Mouse (Mus musculus) left cerebral cortex, postnatal 4 days (tissue): Measurements from ENCODE around the gene Chrnb4. TPM values are rescaled to one million over a fixed set of nuclear protein-coding genes. Genes with fewer than 3 reads are reported as not detected.

Source experiments
- DNase-seq: peaks from one replicate; pipeline ENCODE4 v3.0.0-alpha.2; 2022
- intact Hi-C: fragments of 180-260 bp; cut with DNase I; formaldehyde crosslinking; loops from one replicate; pipeline ENCODE4 v1.15.1; 2025
- total RNA-seq, 2 experiments: library from RNA; stranded (reverse); gene quantifications; 2 replicates each; pipeline ENCODE4 v1.2.3; 2021

Gene Chrnb4
- total RNA-seq, 2 experiments from 2014 or later = 0.08 TPM; not detected in 1

- DNase-seq = peak; percentile 92
- intact Hi-C loops = loop anchor here (5.0 to 10.0 kb wide), 2 partner anchors 88 to 291 kb away; no protein-coding TSS in a partner anchor
Observed at GRCm38 (mm10) chr9:55023902-55024583, 24.5 kb downstream of the Chrnb4 start.

DNA sequence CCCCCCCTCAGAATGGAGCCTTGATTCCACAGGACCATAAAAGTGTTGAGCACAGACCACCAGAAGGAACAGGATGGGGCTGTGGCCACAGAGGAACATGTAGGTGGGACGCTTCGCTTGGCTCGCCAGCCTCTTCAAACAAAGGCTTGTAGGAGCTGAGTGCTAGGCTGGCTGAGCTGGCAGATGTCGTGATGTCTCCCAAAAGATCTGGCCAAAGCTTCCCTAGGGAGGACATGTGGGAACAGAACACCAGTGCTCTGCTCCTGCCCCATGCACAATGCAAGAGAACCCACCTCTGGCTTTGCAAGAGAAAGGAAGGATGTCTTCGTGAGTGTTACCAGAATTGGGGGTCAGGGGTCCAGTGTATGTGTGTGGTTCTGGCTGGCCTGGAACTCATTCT, 25.3 kb downstream of the Chrnb4 start:
- DNase-seq = no peak
- intact Hi-C loops = loop anchor here (5.0 to 10.0 kb wide), 2 partner anchors 89 to 291 kb away; no protein-coding TSS in a partner anchor

- intact Hi-C loops = no loop called here
- no peak for DNase-seq
Observed at GRCm38 (mm10) chr9:55016926-55017325, 31.7 kb downstream of the Chrnb4 start.

DNA sequence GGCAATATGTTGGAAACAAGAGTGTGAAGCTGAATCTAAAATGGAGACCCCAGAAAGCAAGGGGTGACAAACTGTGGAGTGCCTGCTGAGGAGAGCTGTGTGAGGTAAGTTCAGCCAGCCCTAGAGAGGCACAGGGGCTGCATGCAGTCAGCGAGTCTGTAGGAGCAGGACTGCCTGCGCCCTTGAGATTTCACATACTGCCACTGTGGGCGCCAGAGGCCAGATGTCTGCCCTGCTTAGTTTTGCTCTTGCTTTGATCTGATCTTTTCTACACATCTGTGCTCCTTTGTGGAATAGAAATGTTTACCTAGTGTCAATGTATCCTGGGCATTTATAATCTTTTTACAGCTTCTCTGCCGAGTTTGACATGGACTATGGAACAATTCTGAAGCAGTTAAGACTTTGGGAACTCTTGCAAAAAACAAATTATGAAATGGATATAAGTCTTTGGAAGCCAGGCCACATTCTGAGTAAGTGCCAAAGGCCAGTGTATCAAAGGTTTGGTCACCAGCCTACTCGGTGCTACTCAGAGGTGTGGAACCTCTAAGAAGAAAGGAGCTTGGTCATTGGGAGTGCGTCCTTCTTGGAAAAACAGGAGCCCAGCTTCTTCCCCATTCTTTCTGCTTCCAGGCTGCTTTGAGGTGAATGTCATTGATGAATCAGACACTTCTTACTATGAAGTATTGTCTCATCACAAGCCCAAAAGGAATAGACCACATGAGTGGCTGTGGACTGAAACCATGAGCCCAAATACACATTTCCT, 37.8 kb downstream of the Chrnb4 start:
- no peak for DNase-seq
- intact Hi-C loops = no loop called here

- DNase-seq = no peak
- intact Hi-C loops = no loop called here
Observed at GRCm38 (mm10) chr9:55009692-55010091, 38.9 kb downstream of the Chrnb4 start.

DNA sequence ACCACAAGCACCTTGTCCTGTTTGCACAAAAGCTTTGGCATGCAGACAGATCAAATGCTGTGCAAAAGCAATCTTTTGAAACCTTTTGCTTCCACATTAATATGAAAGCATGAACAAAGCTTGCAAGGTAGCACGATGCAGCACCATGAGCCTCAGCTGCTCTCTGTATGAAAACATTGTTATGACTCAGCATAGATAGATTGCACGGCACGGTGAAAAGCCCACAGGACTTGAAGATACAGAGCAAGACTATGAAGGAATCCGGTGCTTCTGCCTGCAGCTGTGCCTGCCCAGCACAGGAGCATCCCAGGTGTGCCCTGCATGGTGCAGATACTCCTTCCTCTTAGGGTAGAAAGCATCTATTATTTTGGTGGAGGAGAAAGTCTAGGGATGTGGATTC, 45.0 kb downstream of the Chrnb4 start:
- no peak for DNase-seq
- intact Hi-C loops = no loop called here

GRCm38 (mm10) chr9:54995645-54996044, 52.9 kb downstream of the Chrnb4 start:
- intact Hi-C loops = no loop called here
- no peak for DNase-seq

DNA sequence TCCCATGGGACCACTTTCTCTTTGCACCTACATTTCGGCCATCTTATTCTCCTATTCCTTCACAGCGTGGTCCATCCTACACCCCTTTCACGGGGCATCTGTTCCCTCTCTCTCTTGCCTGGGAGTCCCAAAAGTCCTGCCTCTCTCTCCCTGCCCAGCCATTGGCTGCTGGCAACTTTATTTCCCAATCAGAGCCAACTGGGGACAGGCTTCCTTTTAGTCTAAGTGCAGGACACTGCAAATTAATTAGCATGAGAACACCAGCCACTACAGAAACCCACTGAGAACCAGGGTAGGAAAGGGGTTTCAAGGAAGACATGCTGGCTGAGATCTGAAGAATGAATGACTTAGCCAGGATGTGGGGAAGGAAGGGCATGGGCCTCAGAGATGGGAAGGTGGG, 54.2 kb downstream of the Chrnb4 start:
- no peak for DNase-seq
- intact Hi-C loops = no loop called here

- DNase-seq = no peak
- intact Hi-C loops = no loop called here
Observed at GRCm38 (mm10) chr9:54990362-54990761, 58.2 kb downstream of the Chrnb4 start.

DNA sequence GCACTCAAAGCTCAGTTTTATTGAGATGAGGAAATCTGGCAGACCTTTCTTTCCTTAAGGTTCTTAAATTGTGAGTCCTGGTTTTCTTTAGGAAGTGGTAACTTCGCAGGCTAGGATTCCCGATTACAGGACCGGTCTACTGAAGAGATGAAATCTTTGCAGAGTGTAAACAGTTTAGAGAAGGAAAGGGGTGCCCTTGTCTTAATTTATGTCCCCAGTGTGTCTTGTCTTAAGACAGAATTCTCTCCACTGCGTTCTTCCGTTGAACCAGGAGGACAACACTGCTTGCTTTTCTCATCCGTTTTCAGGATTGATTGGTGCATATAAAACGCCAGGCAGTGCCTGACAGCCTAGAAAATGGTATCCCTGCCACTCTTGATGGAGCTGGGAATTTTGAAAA, 66.2 kb downstream of the Chrnb4 start:
- intact Hi-C loops = no loop called here
- DNase-seq = no peak

DNA sequence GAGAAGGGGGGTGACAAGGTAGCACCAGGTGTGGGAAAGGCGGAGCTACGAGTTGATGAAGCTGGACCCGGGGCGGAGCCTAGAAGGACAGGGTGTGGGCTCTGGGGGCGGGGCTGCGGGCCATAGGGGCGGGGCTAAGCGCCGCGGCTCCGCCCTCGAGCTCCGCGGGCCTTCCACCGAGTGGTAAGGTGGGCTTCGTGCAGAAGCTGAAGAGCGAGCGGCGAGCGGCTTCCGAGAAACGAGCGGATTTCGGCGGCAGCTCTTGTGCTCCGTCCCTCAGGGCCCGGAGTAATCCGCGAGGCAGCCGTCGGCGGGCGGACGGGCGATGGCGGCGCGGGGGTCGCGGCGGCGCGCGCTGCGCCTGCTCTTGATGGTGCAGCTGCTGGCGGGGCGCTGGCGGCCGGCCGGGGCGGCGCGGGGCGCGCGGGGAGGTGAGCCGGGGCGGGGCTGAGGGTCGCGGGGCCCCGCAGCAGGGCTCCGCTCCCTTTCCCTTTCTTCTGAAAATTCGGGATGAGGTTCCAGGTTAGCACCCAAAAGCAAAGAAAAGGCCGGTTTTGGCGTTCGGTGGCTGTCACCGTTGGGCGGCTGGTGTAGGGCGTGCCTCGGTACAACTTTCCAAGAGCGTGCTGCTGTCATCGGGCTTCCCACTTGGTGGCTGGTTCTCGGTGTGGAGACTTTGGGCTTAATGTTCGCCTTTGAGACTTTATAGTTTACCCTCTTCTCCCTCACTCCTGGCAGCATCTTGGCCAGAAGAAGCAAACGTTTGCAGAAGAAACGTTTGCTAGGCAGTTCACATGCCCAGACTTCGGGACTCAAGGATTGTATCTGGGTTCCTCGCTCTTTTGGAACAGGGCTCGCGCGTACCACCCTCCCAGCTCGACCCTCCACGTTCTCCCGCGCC, 67.0 kb downstream of the Chrnb4 start:
- DNase-seq = peak; percentile 52
- intact Hi-C loops = no loop called here

DNA sequence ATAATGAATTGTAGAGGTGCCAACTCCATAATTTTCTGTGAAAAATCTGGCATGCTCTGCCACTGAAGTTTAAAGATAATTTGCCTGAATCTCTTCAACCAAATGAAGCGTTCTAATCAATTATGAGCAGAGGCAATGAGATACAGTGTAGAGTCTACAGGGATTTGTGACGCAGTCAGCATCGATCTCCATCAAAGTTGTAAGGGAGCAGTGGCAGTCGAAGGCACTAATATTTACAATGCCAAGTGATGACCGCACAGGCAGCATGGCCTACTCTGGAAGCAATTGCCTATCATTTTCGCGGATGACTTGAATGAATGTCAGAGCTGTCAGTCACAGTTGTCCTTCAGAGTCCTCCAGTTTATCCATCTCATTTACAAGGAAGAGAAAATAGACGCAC, 67.9 kb downstream of the Chrnb4 start, which contains the start of gene Chrna5:
TSS of gene Chrna5 (plus strand) at position 207 of the 400 bp plus-strand sequence.
- no peak for DNase-seq
- intact Hi-C loops = no loop called here

Other genes starting within 250 kb of the Chrnb4 start
- 10 to 100 TPM; 88.0 to 92.8 TPM for gene Ireb2, start 185.0 kb downstream of the Chrnb4 start, total RNA-seq
- 1 to 10 TPM; 1.9 TPM for gene Hykk, start 131.5 kb downstream of the Chrnb4 start, total RNA-seq
- 100 to 1,000 TPM; 163 to 170 TPM for gene Psma4, start 98.0 kb downstream of the Chrnb4 start, total RNA-seq
- not detected for gene AY074887, start 97.8 kb downstream of the Chrnb4 start, total RNA-seq
- gene Chrna5, start 67.9 kb downstream of the Chrnb4 start, total RNA-seq = 1 to 10 TPM; 7.3 to 7.9 TPM
- gene Chrna3, start 22.2 kb downstream of the Chrnb4 start, total RNA-seq = 1 to 10 TPM; 3.4 to 3.9 TPM
- 10 to 100 TPM; 45.5 to 51.4 TPM for gene Ube2q2, start 100.1 kb upstream of the Chrnb4 start, total RNA-seq
- gene Fbxo22, start 160.1 kb upstream of the Chrnb4 start, total RNA-seq = 10 to 100 TPM; 51.4 to 58.3 TPM